ENCODE assay signal across 19 mouse cellular contexts in genomic region chr6:115524449-115524990, GRCm38 (mm10). TPM values are rescaled to one million over a fixed set of nuclear protein-coding genes. Genes with fewer than 3 reads are reported as not detected.
DNase-seq lines count a peak whose midpoint lies in the region; ATAC-seq and TF ChIP-seq lines count a peak whose summit lies in the region.
"Had no signal": no experiment of that assay in that cellular context is flagged by ENCODE, and none has a peak within 500 bp of the region (broad histone marks: within the 10 kb centered on the region; RNA-seq: fewer than 3 reads in every experiment).

No protein-coding gene starts in this region.

- no peak for TF ChIP-seq CTCF in lung, adult 2 months (IDR thresholded peaks at IDR 0.05; ENCODE audit: insufficient read depth, low read length)
- TF ChIP-seq CTCF in stomach, postnatal 0 days (IDR thresholded peaks at IDR 0.05; ENCODE audit: low read depth): no peak

- H3K27me3 ChIP-seq in kidney, embryonic 15.5 days: no peaks in the 10 kb centered on the region
- no peaks in the 10 kb centered on the region for H3K27me3 ChIP-seq in lung, embryonic 16.5 days (ENCODE audit: control insufficient read depth, insufficient read depth, low read depth, low read length)
- no peaks in the 10 kb centered on the region for H3K27me3 ChIP-seq in embryonic facial prominence, embryonic 12.5 days
- H3K27me3 ChIP-seq in stomach, postnatal 0 days (ENCODE audit: control insufficient read depth, insufficient read depth, low read length): no peaks in the 10 kb centered on the region
- no peaks in the 10 kb centered on the region for H3K27me3 ChIP-seq in midbrain, embryonic 16.5 days (ENCODE audit: control insufficient read depth, insufficient read depth, low read depth, low read length)
- H3K27me3 ChIP-seq: hindbrain, embryonic 13.5 days; limb, embryonic 13.5 days; Patski had no signal

- H3K4me3 ChIP-seq in kidney, embryonic 15.5 days (replicated peaks): no peak overlapping the region
- H3K4me3 ChIP-seq in lung, embryonic 16.5 days (ENCODE audit: low read length): no peak overlapping the region
- no peak overlapping the region for H3K4me3 ChIP-seq in lung, adult 2 months (replicated peaks; ENCODE audit: extremely low read depth, low read depth, low read length)
- no peak overlapping the region for H3K4me3 ChIP-seq in embryonic facial prominence, embryonic 12.5 days
- no peak overlapping the region for H3K4me3 ChIP-seq in stomach, postnatal 0 days (ENCODE audit: low read depth, low read length)
- no peak overlapping the region for H3K4me3 ChIP-seq in midbrain, embryonic 16.5 days (ENCODE audit: low read depth, low read length)
- H3K4me3 ChIP-seq: hindbrain, embryonic 13.5 days; layer of hippocampus, adult 2 months; limb, embryonic 13.5 days had no signal

- H3K9me3 ChIP-seq in kidney, embryonic 15.5 days (replicated peaks): no peaks in the 10 kb centered on the region
- H3K9me3 ChIP-seq in lung, embryonic 16.5 days (ENCODE audit: control insufficient read depth, low read length): no peaks in the 10 kb centered on the region
- no peaks in the 10 kb centered on the region for H3K9me3 ChIP-seq in embryonic facial prominence, embryonic 12.5 days
- no peaks in the 10 kb centered on the region for H3K9me3 ChIP-seq in stomach, postnatal 0 days (ENCODE audit: control insufficient read depth, low read length)
- H3K9me3 ChIP-seq in midbrain, embryonic 16.5 days (replicated peaks; ENCODE audit: control insufficient read depth, low read length, poor library complexity, severe bottlenecking): no peaks in the 10 kb centered on the region
- H3K9me3 ChIP-seq: hindbrain, embryonic 13.5 days; limb, embryonic 13.5 days had no signal

- no peak for TF ChIP-seq EP300 in stomach, postnatal 0 days (optimal IDR thresholded peaks at IDR 0.05)

- TF ChIP-seq POLR2A in lung, adult 2 months (IDR thresholded peaks at IDR 0.05; ENCODE audit: borderline replicate concordance, extremely low read depth, low read depth, low read length): no peak

- 0 out of 2 replicates have a peak overlapping the region, but pooled peaks have one; percentile 20 for H3K27ac ChIP-seq in kidney, embryonic 15.5 days
- no peak overlapping the region; the same call in 1 of the 2 replicates for H3K27ac ChIP-seq in lung, embryonic 16.5 days (ENCODE audit: low read length)
- H3K27ac ChIP-seq in embryonic facial prominence, embryonic 12.5 days: no peak overlapping the region
- no peak overlapping the region for H3K27ac ChIP-seq in stomach, postnatal 0 days (replicated peaks)
- H3K27ac ChIP-seq in midbrain, embryonic 16.5 days (ENCODE audit: low read length): no peak overlapping the region
- H3K27ac ChIP-seq: hindbrain, embryonic 13.5 days; limb, embryonic 13.5 days; liver, embryonic 14.5 days had no signal

- peaks cover 18% of the 10 kb centered on the region for H3K4me1 ChIP-seq in kidney, embryonic 15.5 days
- peaks cover 17% of the 10 kb centered on the region for H3K4me1 ChIP-seq in lung, embryonic 16.5 days (replicated peaks; ENCODE audit: control insufficient read depth, insufficient read depth, low read length)
- peaks cover 8% of the 10 kb centered on the region for H3K4me1 ChIP-seq in lung, adult 2 months (ENCODE audit: control insufficient read depth, insufficient read depth, low read length)
- peaks cover 3% of the 10 kb centered on the region; the same call in 1 of the 2 replicates for H3K4me1 ChIP-seq in embryonic facial prominence, embryonic 12.5 days
- H3K4me1 ChIP-seq in stomach, postnatal 0 days (replicated peaks; ENCODE audit: control insufficient read depth, insufficient read depth): 0 out of 2 replicates have a peak, but pooled peaks cover 2% of the 10 kb centered on the region
- H3K4me1 ChIP-seq in midbrain, embryonic 16.5 days (ENCODE audit: control insufficient read depth, insufficient read depth, low read length): no peaks in the 10 kb centered on the region
- H3K4me1 ChIP-seq: hindbrain, embryonic 13.5 days had no signal

- ATAC-seq in kidney, embryonic 15.5 days (replicated peaks; ENCODE audit: low FRiP score): peak; percentile 52; the same call in 1 of the 2 replicates
- peak; percentile 53 for ATAC-seq in lung, embryonic 16.5 days (ENCODE audit: low read depth)
- ATAC-seq in embryonic facial prominence, embryonic 12.5 days (ENCODE audit: insufficient number of reproducible peaks, insufficient read depth, low FRiP score, low TSS enrichment): 0 out of 2 replicates have a peak, but pooled peaks have one; percentile 28
- ATAC-seq in stomach, postnatal 0 days (ENCODE audit: low FRiP score, low TSS enrichment): no peak
- no peak for ATAC-seq in midbrain, embryonic 16.5 days
- ATAC-seq: intestine, embryonic 16.5 days; Patski had no signal

- H3K9ac ChIP-seq in kidney, embryonic 15.5 days: no peak overlapping the region
- no peak overlapping the region for H3K9ac ChIP-seq in lung, embryonic 16.5 days (ENCODE audit: low read length)
- H3K9ac ChIP-seq in embryonic facial prominence, embryonic 12.5 days: no peak overlapping the region
- no peak overlapping the region for H3K9ac ChIP-seq in stomach, postnatal 0 days (ENCODE audit: low read length)
- no peak overlapping the region for H3K9ac ChIP-seq in midbrain, embryonic 16.5 days (ENCODE audit: low read depth, low read length)
- H3K9ac ChIP-seq: hindbrain, embryonic 13.5 days; limb, embryonic 13.5 days; liver, embryonic 14.5 days had no signal

- DNase-seq in kidney, postnatal 25 days: no peak
- DNase-seq in lung, adult 2 months: no peak
- DNase-seq in stomach, postnatal 0 days (ENCODE audit: low spot score): peak; percentile 19
- DNase-seq in heart, adult 18-20 months: no peak
- DNase-seq: adrenal gland, postnatal 25 days; cerebellum, adult 2 months; heart, postnatal 10 days; right cerebral cortex, adult 18-20 months; thymus, adult 2 months had no signal

- WGBS in kidney, embryonic 15.5 days: 61% methylated on average over 9 of the region's 9 CpGs
- 56% methylated on average over 9 of the region's 9 CpGs for whole genome bisulfite sequencing in lung, embryonic 16.5 days
- 56% methylated on average over 9 of the region's 9 CpGs for WGBS in lung, adult 2 months
- 66% methylated on average over 9 of the region's 9 CpGs for WGBS in embryonic facial prominence, embryonic 12.5 days
- WGBS in stomach, postnatal 0 days: 60% methylated on average over 9 of the region's 9 CpGs
- WGBS in midbrain, embryonic 16.5 days: 86% methylated on average over 9 of the region's 9 CpGs

- no peak overlapping the region for H3K4me2 ChIP-seq in kidney, embryonic 15.5 days
- H3K4me2 ChIP-seq in lung, embryonic 16.5 days (ENCODE audit: low read depth, low read length): no peak overlapping the region
- no peak overlapping the region for H3K4me2 ChIP-seq in embryonic facial prominence, embryonic 12.5 days (replicated peaks)
- H3K4me2 ChIP-seq in stomach, postnatal 0 days (replicated peaks; ENCODE audit: low read depth): no peak overlapping the region
- H3K4me2 ChIP-seq in midbrain, embryonic 16.5 days (ENCODE audit: low read length): no peak overlapping the region
- H3K4me2 ChIP-seq: hindbrain, embryonic 13.5 days; limb, embryonic 13.5 days had no signal

- H3K36me3 ChIP-seq in kidney, embryonic 15.5 days: no peaks in the 10 kb centered on the region
- no peaks in the 10 kb centered on the region for H3K36me3 ChIP-seq in lung, embryonic 16.5 days (ENCODE audit: control insufficient read depth, insufficient read depth, low read length)
- no peaks in the 10 kb centered on the region for H3K36me3 ChIP-seq in embryonic facial prominence, embryonic 12.5 days
- H3K36me3 ChIP-seq in stomach, postnatal 0 days (ENCODE audit: control insufficient read depth, insufficient read depth, low read length): no peaks in the 10 kb centered on the region
- no peaks in the 10 kb centered on the region for H3K36me3 ChIP-seq in midbrain, embryonic 16.5 days (ENCODE audit: control insufficient read depth, insufficient read depth, low read length)
- H3K36me3 ChIP-seq: hindbrain, embryonic 13.5 days; limb, embryonic 13.5 days had no signal

RNA-seq across cellular contexts. Expression of gene Tsen2, which starts 19.9 kb away (rescaled TPM):
- polyA plus RNA-seq in kidney, embryonic 15.5 days (2015; fragmentation: Nextera tagmentation; extraction: Ambion mirVana): 31.3 and 32.9 TPM in 2 replicates
- 23.9 and 24.8 TPM in 2 replicates for polyA plus RNA-seq in lung, embryonic 16.5 days (2015; fragmentation: Nextera tagmentation; extraction: Ambion mirVana)
- 2.3 and 4.2 TPM in 2 replicates for polyA plus RNA-seq in lung, adult 2 months (2012; rRNA removed)
- polyA plus RNA-seq in embryonic facial prominence, embryonic 12.5 days (2016; fragmentation: Nextera tagmentation; extraction: Ambion mirVana): 31.0 and 31.2 TPM in 2 replicates
- 10.0 and 11.1 TPM in 2 replicates for polyA plus RNA-seq in stomach, postnatal 0 days (2015; fragmentation: Nextera tagmentation; extraction: Ambion mirVana)
- polyA plus RNA-seq in midbrain, embryonic 16.5 days (2015; fragmentation: Nextera tagmentation; extraction: Ambion mirVana): 34.2 and 36.5 TPM in 2 replicates
- total RNA-seq in heart, adult 18-20 months (2021): 1 to 10 TPM; 6.0 to 7.4 TPM

Comparison
In these comparisons a context has a peak if more than half of its experiments do, and no peak if none do; other contexts are left out.
1. ATAC-seq: peak in kidney, embryonic 15.5 days (single experiment), lung, embryonic 16.5 days (single experiment) and embryonic facial prominence, embryonic 12.5 days (single experiment); none in stomach, postnatal 0 days (single experiment) and midbrain, embryonic 16.5 days (single experiment).